28 mouse cellular contexts compared by ENCODE assay signal in genomic region chr15:84425733-84426132, GRCm38 (mm10). TPM values are rescaled to one million over a fixed set of nuclear protein-coding genes. Genes with fewer than 3 reads are reported as not detected.
"Had no signal": no experiment of that assay in that cellular context is flagged by ENCODE, and none has a peak within 500 bp of the region (broad histone marks: within the 10 kb centered on the region; RNA-seq: fewer than 3 reads in every experiment).

No protein-coding gene starts in this region.

- H3K4me3 ChIP-seq: gastrocnemius, adult 2 months; heart, embryonic 10.5 days; heart, embryonic 12.5 days; hindbrain, embryonic 10.5 days; hindbrain, embryonic 12.5 days; hindbrain, embryonic 15.5 days; kidney, embryonic 15.5 days; layer of hippocampus, adult 2 months; left cerebral cortex, adult 2 months; limb, embryonic 10.5 days; limb, embryonic 12.5 days; liver, embryonic 13.5 days had no signal

- H3K4me2 ChIP-seq: heart, embryonic 12.5 days; hindbrain, embryonic 12.5 days; hindbrain, embryonic 15.5 days; kidney, embryonic 15.5 days; limb, embryonic 12.5 days; liver, embryonic 11.5 days; liver, embryonic 13.5 days had no signal

- ATAC-seq: hindbrain, postnatal 0 days; intestine, embryonic 16.5 days had no signal

- H3K9ac ChIP-seq: heart, embryonic 12.5 days; hindbrain, embryonic 12.5 days; hindbrain, embryonic 15.5 days; kidney, embryonic 15.5 days; limb, embryonic 12.5 days; liver, embryonic 13.5 days had no signal

- H3K27ac ChIP-seq: gastrocnemius, adult 2 months; heart, embryonic 10.5 days; hindbrain, embryonic 10.5 days; hindbrain, embryonic 12.5 days; hindbrain, embryonic 15.5 days; hindbrain, postnatal 0 days; kidney, embryonic 15.5 days; kidney, postnatal 0 days; layer of hippocampus, adult 2 months; left cerebral cortex, adult 2 months; limb, embryonic 10.5 days; limb, embryonic 12.5 days; liver, embryonic 13.5 days had no signal

- H3K9me3 ChIP-seq: heart, embryonic 10.5 days; heart, embryonic 12.5 days; hindbrain, embryonic 10.5 days; hindbrain, embryonic 12.5 days; hindbrain, embryonic 15.5 days; kidney, embryonic 15.5 days; limb, embryonic 10.5 days; limb, embryonic 12.5 days; liver, embryonic 13.5 days had no signal

- H3K36me3 ChIP-seq: heart, embryonic 10.5 days; heart, embryonic 12.5 days; hindbrain, embryonic 10.5 days; hindbrain, embryonic 12.5 days; hindbrain, embryonic 15.5 days; kidney, embryonic 15.5 days; limb, embryonic 10.5 days; limb, embryonic 12.5 days; liver, embryonic 13.5 days had no signal

- DNase-seq: gastrocnemius, adult 2 months; gastrocnemius, postnatal 10 days; gastrocnemius, postnatal 25 days; heart, adult 18-20 months; heart, postnatal 10 days; heart, postnatal 4 days; kidney, adult 11 months; kidney, adult 2 months; kidney, adult 9 months; kidney, postnatal 25 days; kidney, postnatal 4 days; liver; liver, embryonic 13.5 days had no signal

- H3K4me1 ChIP-seq: hindbrain, embryonic 15.5 days; liver, embryonic 13.5 days had no signal

RNA-seq across cellular contexts. Expression of gene Shisal1, which starts 21.2 kb away (rescaled TPM):
- total RNA-seq: granulocyte monocyte progenitor cell, adult 5-6 weeks had no signal
